In the genomic region with DNA sequence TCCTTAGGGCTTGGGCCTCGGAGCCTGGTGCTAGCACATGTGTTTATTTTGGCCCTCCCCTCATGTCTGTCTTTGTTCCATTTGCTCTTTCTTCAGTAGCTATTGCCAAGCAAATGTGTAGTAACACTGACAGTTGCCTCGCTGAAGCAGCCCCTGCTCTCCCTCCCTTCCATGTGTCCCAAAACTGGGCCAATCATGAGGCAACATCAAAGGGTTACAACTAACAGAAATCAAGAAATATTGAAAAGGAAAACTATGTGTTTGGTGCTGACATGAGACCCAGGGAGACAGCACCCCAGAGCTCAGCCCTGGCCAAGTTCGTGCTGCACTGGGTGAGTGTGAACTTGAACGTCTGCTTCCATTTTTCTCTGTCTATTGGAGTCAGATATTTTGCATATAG, we compare ENCODE assay signal across 18 mouse cellular contexts.
DNase-seq lines count a peak whose midpoint lies in the region; ATAC-seq and TF ChIP-seq lines count a peak whose summit lies in the region.
"Had no signal": no experiment of that assay in that cellular context is flagged by ENCODE, and none has a peak within 500 bp of the region (broad histone marks: within the 10 kb centered on the region; RNA-seq: fewer than 3 reads in every experiment).

No protein-coding gene starts in this region.

- H3K4me2 ChIP-seq in forebrain, embryonic 13.5 days: no peak overlapping the region
- H3K4me2 ChIP-seq in forebrain, embryonic 11.5 days (ENCODE audit: low read depth, low read length, severe bottlenecking): no peak overlapping the region
- H3K4me2 ChIP-seq in lung, postnatal 0 days (replicated peaks; ENCODE audit: low read depth, low read length): no peak overlapping the region
- no peak overlapping the region for H3K4me2 ChIP-seq in forebrain, embryonic 16.5 days (ENCODE audit: low read length)
- no peak overlapping the region for H3K4me2 ChIP-seq in midbrain, postnatal 0 days (ENCODE audit: low read depth, low read length, poor library complexity, severe bottlenecking)
- H3K4me2 ChIP-seq: embryonic facial prominence, embryonic 12.5 days; stomach, embryonic 15.5 days had no signal

- no peak for DNase-seq in forebrain, embryonic 11.5 days (ENCODE audit: low spot score)
- peak; percentile 22 for DNase-seq in lung, postnatal 0 days (ENCODE audit: low spot score)
- no peak for DNase-seq in lung, postnatal 10 days
- no peak for DNase-seq in midbrain, postnatal 0 days (ENCODE audit: low spot score)
- no peak for DNase-seq in spleen, adult 18-20 months
- no peak for DNase-seq in adrenal gland, postnatal 10 days
- DNase-seq: heart, adult 2 months; heart, postnatal 14 days; layer of hippocampus, adult 9-11 months; liver; lung, postnatal 36 days had no signal

- H3K27me3 ChIP-seq in forebrain, embryonic 13.5 days: no peaks in the 10 kb centered on the region
- no peaks in the 10 kb centered on the region for H3K27me3 ChIP-seq in forebrain, embryonic 11.5 days (ENCODE audit: control insufficient read depth, insufficient read depth, low read length)
- H3K27me3 ChIP-seq in lung, postnatal 0 days (replicated peaks; ENCODE audit: insufficient read depth, low read length): no peaks in the 10 kb centered on the region
- no peaks in the 10 kb centered on the region for H3K27me3 ChIP-seq in forebrain, embryonic 16.5 days (replicated peaks; ENCODE audit: control insufficient read depth, insufficient read depth, low read length)
- no peaks in the 10 kb centered on the region for H3K27me3 ChIP-seq in midbrain, postnatal 0 days (ENCODE audit: insufficient read depth, low read length)
- H3K27me3 ChIP-seq: embryonic facial prominence, embryonic 12.5 days; stomach, embryonic 15.5 days had no signal

- peak overlapping the region; percentile 72 for H3K27ac ChIP-seq in forebrain, embryonic 13.5 days
- H3K27ac ChIP-seq in forebrain, embryonic 11.5 days (ENCODE audit: low read depth, low read length): no peak overlapping the region
- H3K27ac ChIP-seq in lung, postnatal 0 days (ENCODE audit: low read length): no peak overlapping the region
- peak overlapping the region; percentile 83 for H3K27ac ChIP-seq in forebrain, embryonic 16.5 days (ENCODE audit: low read length)
- 0 out of 2 replicates have a peak overlapping the region, but pooled peaks have one; percentile 18 for H3K27ac ChIP-seq in midbrain, postnatal 0 days (ENCODE audit: low read depth, low read length)
- H3K27ac ChIP-seq: embryonic facial prominence, embryonic 12.5 days; heart, adult 2 months; kidney, postnatal 0 days; stomach, embryonic 15.5 days had no signal

- H3K4me3 ChIP-seq in forebrain, embryonic 13.5 days: no peak overlapping the region
- no peak overlapping the region for H3K4me3 ChIP-seq in forebrain, embryonic 11.5 days (ENCODE audit: low read depth, low read length)
- H3K4me3 ChIP-seq in lung, postnatal 0 days (ENCODE audit: low read depth, low read length): no peak overlapping the region
- no peak overlapping the region for H3K4me3 ChIP-seq in forebrain, embryonic 16.5 days (replicated peaks; ENCODE audit: low read length)
- H3K4me3 ChIP-seq in midbrain, postnatal 0 days (ENCODE audit: low read depth, low read length): no peak overlapping the region
- H3K4me3 ChIP-seq: embryonic facial prominence, embryonic 12.5 days; heart, adult 2 months; stomach, embryonic 15.5 days had no signal

- H3K4me1 ChIP-seq in forebrain, embryonic 13.5 days: peaks cover 25% of the 10 kb centered on the region
- H3K4me1 ChIP-seq in forebrain, embryonic 11.5 days (replicated peaks; ENCODE audit: control insufficient read depth, insufficient read depth, low read length): no peaks in the 10 kb centered on the region
- H3K4me1 ChIP-seq in lung, postnatal 0 days (ENCODE audit: insufficient read depth, low read depth, low read length): no peaks in the 10 kb centered on the region
- peaks cover 21% of the 10 kb centered on the region for H3K4me1 ChIP-seq in forebrain, embryonic 16.5 days (replicated peaks; ENCODE audit: control insufficient read depth, insufficient read depth, low read length)
- no peaks in the 10 kb centered on the region for H3K4me1 ChIP-seq in midbrain, postnatal 0 days (ENCODE audit: insufficient read depth, low read length)
- H3K4me1 ChIP-seq: stomach, embryonic 15.5 days had no signal

- no peak for TF ChIP-seq CTCF in lung, postnatal 0 days (IDR thresholded peaks at IDR 0.05)
- TF ChIP-seq CTCF in midbrain, postnatal 0 days (IDR thresholded peaks at IDR 0.05): no peak

- ATAC-seq in forebrain, embryonic 13.5 days: peak; percentile 84
- ATAC-seq in forebrain, embryonic 11.5 days (replicated peaks; ENCODE audit: low FRiP score): no peak
- peak; percentile 35; the same call in 1 of the 2 replicates for ATAC-seq in lung, postnatal 0 days
- ATAC-seq in forebrain, embryonic 16.5 days: peak; percentile 81
- no peak for ATAC-seq in midbrain, postnatal 0 days (ENCODE audit: low FRiP score)
- ATAC-seq: activated CD4-positive, CD25-positive, alpha-beta regulatory T cell, adult 4 months; intestine, embryonic 16.5 days had no signal

- no peak overlapping the region for H3K9ac ChIP-seq in forebrain, embryonic 13.5 days
- H3K9ac ChIP-seq in forebrain, embryonic 11.5 days (ENCODE audit: low read length): no peak overlapping the region
- no peak overlapping the region for H3K9ac ChIP-seq in lung, postnatal 0 days (replicated peaks; ENCODE audit: low read depth)
- H3K9ac ChIP-seq in forebrain, embryonic 16.5 days (replicated peaks; ENCODE audit: low read depth, low read length): no peak overlapping the region
- no peak overlapping the region for H3K9ac ChIP-seq in midbrain, postnatal 0 days (replicated peaks; ENCODE audit: low read length, poor library complexity, severe bottlenecking)
- H3K9ac ChIP-seq: embryonic facial prominence, embryonic 12.5 days; stomach, embryonic 15.5 days had no signal

- TF ChIP-seq EP300 in lung, postnatal 0 days (IDR thresholded peaks at IDR 0.05): no peak

- H3K36me3 ChIP-seq in forebrain, embryonic 13.5 days (ENCODE audit: poor library complexity, severe bottlenecking): no peaks in the 10 kb centered on the region
- no peaks in the 10 kb centered on the region for H3K36me3 ChIP-seq in forebrain, embryonic 11.5 days (ENCODE audit: control insufficient read depth, insufficient read depth, low read length)
- H3K36me3 ChIP-seq in lung, postnatal 0 days (ENCODE audit: insufficient read depth, low read length): no peaks in the 10 kb centered on the region
- H3K36me3 ChIP-seq in forebrain, embryonic 16.5 days (ENCODE audit: control insufficient read depth, insufficient read depth): no peaks in the 10 kb centered on the region
- no peaks in the 10 kb centered on the region for H3K36me3 ChIP-seq in midbrain, postnatal 0 days (ENCODE audit: insufficient read depth, low read length)
- H3K36me3 ChIP-seq: embryonic facial prominence, embryonic 12.5 days; stomach, embryonic 15.5 days had no signal

- WGBS in forebrain, embryonic 13.5 days: 45% methylated on average over 4 of the region's 4 CpGs
- 71% methylated on average over 4 of the region's 4 CpGs for WGBS in forebrain, embryonic 11.5 days
- WGBS in lung, postnatal 0 days: 51% methylated on average over 4 of the region's 4 CpGs
- 18% methylated on average over 4 of the region's 4 CpGs for WGBS in forebrain, embryonic 16.5 days
- WGBS in midbrain, postnatal 0 days: 43% methylated on average over 4 of the region's 4 CpGs

- no peaks in the 10 kb centered on the region for H3K9me3 ChIP-seq in forebrain, embryonic 13.5 days (replicated peaks)
- no peaks in the 10 kb centered on the region for H3K9me3 ChIP-seq in forebrain, embryonic 11.5 days (ENCODE audit: control insufficient read depth, low read length)
- H3K9me3 ChIP-seq in lung, postnatal 0 days (ENCODE audit: low read length): no peaks in the 10 kb centered on the region
- no peaks in the 10 kb centered on the region for H3K9me3 ChIP-seq in forebrain, embryonic 16.5 days (ENCODE audit: control insufficient read depth, low read length)
- H3K9me3 ChIP-seq in midbrain, postnatal 0 days (ENCODE audit: low read length): no peaks in the 10 kb centered on the region
- H3K9me3 ChIP-seq: embryonic facial prominence, embryonic 12.5 days; stomach, embryonic 15.5 days had no signal

Comparison
In these comparisons a context has a peak if more than half of its experiments do, and no peak if none do; other contexts are left out.
1. ATAC-seq: peak in forebrain, embryonic 13.5 days (single experiment), lung, postnatal 0 days (single experiment) and forebrain, embryonic 16.5 days (single experiment); none in forebrain, embryonic 11.5 days (single experiment) and midbrain, postnatal 0 days (single experiment).
2. H3K27ac ChIP-seq: peak in forebrain, embryonic 13.5 days (single experiment), forebrain, embryonic 16.5 days (single experiment) and midbrain, postnatal 0 days (single experiment); none in forebrain, embryonic 11.5 days (single experiment) and lung, postnatal 0 days (single experiment).